Mouse (Mus musculus): ENCODE results near the gene Pnmal2.

Pnmal2 gene

DNA sequence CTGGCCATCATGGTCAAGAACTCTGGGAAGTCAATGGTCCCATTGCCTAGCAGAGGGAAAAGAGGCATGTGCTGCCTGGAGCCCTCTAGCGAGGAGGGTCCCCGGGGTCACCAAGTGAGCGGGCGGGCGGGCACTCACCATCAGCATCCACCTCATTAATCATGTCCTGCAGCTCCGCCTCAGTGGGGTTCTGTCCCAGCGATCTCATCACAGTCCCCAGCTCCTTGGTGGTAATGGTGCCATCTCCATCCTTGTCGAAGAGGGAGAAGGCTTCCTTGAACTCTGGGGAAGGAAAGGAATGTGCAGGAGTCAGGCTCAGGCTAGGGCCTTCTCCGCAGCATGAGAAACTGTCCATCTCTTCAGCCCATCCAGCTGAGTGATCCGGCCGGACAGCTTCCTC lies 27.0 kb upstream of the Pnmal2 start:
- CTCF ChIA-PET: no interaction called here

DNA sequence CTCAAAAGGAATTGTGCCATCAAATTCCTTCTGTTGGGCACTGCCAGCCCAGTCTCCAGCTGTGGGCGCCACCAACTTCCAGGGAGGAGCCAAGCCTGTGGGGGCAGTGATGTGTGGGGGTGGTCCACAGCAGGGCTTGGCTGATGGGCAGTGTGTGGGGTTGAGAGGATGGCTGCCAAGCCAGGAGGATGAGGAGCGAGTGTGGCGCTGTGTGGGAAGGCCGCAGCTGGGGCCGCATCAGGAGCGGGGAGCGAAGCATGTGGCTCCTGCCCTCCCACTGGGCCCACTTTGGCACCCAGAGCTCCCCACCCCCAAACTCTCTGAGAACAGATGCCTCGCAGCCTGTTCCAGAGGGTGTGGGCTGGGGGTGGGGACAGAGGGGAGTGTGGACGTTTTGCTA lies 26.5 kb upstream of the Pnmal2 start:
- CTCF ChIA-PET: no interaction called here

DNA sequence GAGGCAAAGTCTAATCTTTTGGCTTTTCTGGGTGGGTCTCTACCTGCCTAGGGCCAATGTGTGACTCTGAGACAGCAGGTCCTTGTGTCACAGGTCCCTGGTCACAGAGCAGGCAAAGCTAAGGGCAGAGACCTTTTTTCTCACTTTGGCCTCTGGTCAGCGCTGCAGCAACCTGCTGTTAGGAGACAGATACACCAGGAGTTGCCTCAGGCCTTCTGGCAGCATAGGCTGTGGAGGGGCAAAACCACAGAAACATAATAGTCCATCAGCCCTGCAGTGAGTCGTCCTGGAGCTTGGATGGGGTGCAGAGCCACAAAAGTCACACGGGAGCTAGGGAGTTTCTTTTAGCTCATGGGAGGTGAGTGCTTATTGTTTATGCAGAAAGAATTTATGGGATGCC lies 25.8 kb upstream of the Pnmal2 start:
- CTCF ChIA-PET: interaction anchor here (0.6 to 1.0 kb wide), 2 partner anchors 13 to 24 kb away, joined by 3 read pairs; no protein-coding TSS in a partner anchor

DNA sequence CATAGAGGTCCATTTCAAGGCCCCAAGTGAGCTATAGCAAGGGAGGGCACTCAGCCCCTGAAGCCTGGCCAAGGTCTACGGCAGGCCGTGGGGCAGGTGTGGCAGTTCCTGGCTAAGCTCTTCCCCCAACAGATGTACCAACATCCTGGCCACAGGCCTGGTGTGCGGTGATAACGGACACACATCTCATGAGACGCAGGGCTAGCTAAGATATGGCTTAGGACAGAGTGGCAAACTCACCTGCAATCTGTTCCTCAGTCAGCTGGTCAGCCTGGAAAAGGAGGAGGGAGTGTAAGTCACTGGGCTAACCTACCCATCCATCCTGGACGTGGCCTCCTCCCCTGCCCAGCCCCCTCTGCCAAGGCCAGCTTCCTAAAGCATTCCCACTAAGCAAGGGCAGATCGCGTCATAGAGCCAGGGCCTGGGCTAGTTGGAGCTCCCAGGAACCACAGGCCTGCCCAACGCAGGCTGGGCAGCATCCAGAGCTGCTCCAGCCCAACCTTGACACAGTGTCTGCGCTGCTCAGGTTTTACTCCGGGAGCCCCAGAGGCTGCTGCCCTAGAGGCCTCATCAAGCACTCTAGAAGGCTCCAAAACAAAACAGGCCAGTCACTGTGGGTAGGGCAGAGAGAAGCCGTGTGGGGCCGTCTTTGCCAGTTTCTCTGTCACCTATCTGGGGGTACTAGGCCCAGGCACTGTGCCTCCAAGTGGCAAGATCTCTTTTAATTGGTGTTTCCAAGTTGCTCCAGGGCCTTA lies 24.9 kb upstream of the Pnmal2 start:
- CTCF ChIA-PET: interaction anchor here (0.6 to 1.0 kb wide), 3 partner anchors 7 to 25 kb away, joined by 3 to 10 read pairs (median 3); no protein-coding TSS in a partner anchor

GRCm38 (mm10) chr7:16920150-16920579 lies 24.3 kb upstream of the Pnmal2 start:
- CTCF ChIA-PET: interaction anchor here (0.7 kb wide), 1 partner anchor 8 kb away, joined by 10 read pairs; no protein-coding TSS in a partner anchor

- CTCF ChIA-PET: no interaction called here
Measured at GRCm38 (mm10) chr7:16920818-16921791, 23.4 kb upstream of the Pnmal2 start.

- CTCF ChIA-PET: no interaction called here
Measured at GRCm38 (mm10) chr7:16921881-16922335, 22.6 kb upstream of the Pnmal2 start.

DNA sequence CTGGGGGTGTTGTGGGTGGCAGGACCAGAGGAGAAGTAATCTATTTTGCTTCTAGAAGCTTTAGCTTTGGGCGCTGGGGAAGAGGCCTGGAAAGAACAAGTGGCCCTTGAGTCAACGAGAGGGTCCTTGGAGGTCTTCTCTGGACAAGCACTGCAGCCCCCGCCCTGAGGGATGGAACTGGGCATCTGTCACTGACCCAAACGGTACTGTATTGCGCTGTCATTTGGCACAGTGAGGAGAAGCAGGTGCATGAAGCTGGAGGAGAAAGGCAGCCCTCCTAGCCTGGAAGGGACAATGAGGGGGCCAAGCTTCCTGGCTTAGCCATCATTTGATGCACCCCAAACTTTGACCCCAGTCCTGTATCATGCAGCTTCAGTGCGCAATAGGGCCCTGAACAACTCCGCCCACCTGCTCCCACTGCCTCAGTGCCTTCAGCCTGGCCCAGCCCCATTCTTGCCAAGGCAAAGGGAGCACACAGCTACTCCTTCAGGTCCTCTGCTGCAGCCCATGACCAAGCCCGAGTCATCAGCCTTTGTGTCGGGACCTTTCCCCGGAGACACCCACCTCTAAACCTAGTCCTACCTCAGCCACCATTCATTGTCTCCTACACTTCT lies 22.0 kb upstream of the Pnmal2 start:
- CTCF ChIA-PET: no interaction called here

- CTCF ChIA-PET: interaction anchor here (0.9 kb wide), 1 partner anchor 105 kb away, joined by 3 read pairs; no protein-coding TSS in a partner anchor
Measured at GRCm38 (mm10) chr7:16923283-16924036, 21.0 kb upstream of the Pnmal2 start.

DNA sequence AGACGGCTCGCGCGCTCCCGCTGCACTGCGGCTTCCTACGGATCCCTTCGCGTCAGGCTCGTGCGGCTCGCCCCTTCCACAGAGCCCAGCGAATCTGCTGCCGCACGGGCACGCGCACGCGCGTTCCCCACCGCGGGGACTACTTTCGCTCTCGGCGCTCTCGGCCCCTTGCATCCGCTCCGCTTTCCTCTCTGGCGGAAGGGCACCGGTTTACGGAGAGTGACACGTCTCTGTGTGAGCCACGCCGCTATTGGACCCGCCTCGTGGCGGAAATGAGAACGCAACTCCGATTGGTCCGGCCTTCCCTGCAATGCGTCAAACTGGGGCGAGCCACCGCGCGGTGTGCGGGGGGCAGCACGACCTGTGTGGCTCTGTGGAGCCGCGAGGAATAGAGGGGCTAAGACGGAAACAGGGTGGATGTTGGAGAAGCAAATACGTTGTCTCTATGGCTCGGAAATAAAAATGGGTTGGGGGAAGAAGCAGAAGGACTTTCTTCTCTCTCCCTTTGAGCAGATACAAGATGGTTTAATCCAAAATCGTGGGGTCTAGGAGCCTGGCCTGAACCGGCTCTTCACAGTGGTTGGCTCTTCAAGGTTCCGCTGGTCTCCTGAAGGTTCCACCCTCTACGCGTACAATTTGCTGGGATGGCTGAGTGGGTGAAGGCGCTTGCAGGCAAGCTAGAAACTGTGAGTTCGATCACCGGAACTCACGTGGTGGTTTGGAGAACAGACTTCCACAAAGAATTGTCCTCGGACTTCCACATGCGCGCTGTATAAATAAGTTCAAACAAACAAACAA lies 20.2 kb upstream of the Pnmal2 start, which contains the start of gene Calm3:
TSS of gene Calm3 (minus strand) at position 78 of the 798 bp plus-strand sequence.
- CTCF ChIA-PET: interaction anchor here (0.9 kb wide), 1 partner anchor 106 kb away, joined by 3 read pairs; no protein-coding TSS in a partner anchor

GRCm38 (mm10) chr7:16928341-16928740 lies 16.1 kb upstream of the Pnmal2 start:
- CTCF ChIA-PET: no interaction called here

DNA sequence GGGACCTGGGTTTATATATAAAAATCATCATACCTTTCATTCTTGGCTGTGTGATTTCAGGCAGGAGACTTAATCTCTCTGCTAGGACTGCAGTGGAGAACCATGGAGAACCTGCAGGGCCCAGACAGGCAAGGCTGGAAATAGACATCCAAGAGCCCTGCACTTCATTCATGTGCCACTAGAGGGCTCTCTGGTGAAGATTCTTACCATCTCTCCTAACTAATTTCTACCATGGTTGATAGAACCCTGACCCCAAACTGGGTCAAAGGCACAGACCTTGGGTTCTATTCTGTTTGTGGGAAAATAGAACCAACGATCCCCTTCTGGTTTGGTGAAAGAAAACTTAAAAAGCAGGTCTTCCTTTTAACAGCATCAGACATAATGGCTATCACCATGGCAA lies 13.6 kb upstream of the Pnmal2 start:
- CTCF ChIA-PET: interaction anchor here (0.5 to 1.5 kb wide), 2 partner anchors 12 to 50 kb away, joined by 3 to 4 read pairs; no protein-coding TSS in a partner anchor

GRCm38 (mm10) chr7:16931968-16932627 lies 12.4 kb upstream of the Pnmal2 start:
- CTCF ChIA-PET: interaction anchor here (1.5 kb wide), 1 partner anchor 49 kb away, joined by 4 read pairs; no protein-coding TSS in a partner anchor

DNA sequence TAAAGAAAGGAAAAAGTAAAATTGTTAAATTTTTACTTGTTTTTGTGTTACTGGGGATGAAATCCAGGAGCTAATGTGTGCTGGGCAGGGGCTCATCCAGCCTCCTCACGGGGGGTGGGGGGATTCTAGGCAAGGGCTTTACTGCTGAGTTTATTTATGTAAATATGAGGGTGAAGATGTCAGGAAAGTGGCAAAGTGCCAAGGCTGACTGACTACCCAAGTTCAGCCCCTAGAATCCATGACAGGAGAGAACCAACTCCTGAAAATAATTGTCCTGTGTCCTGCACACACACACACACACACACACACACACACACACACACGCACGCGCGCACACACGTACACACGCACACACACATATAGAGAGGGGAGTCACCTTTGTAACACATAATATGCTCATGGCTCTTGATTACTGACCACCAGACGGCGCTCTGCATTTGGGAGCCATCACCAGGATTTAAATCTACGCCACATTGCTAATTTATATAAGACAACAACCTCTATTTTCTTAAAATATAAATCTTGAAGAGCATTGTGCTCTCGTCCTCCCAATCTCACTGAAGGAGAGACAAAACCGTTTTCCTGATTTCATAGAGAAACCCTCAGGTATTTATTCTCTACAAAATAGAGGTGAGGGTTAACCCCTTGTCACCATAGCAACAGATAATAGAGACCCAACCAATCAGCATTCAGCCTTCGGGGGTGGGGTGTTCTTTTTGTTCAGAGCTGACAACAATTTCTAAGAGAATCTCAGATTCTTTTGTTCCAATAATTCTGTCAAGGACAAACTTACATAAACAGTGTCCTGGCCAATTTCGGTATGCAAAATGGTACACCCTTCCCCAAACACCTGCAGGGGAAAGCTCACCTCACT lies 11.5 kb upstream of the Pnmal2 start:
- CTCF ChIA-PET: interaction anchor here (0.6 to 1.1 kb wide), 2 partner anchors 68 to 1315 kb away, joined by 3 to 4 read pairs; no protein-coding TSS in a partner anchor

GRCm38 (mm10) chr7:16937312-16937711 lies 7.2 kb upstream of the Pnmal2 start:
- CTCF ChIA-PET: no interaction called here

DNA sequence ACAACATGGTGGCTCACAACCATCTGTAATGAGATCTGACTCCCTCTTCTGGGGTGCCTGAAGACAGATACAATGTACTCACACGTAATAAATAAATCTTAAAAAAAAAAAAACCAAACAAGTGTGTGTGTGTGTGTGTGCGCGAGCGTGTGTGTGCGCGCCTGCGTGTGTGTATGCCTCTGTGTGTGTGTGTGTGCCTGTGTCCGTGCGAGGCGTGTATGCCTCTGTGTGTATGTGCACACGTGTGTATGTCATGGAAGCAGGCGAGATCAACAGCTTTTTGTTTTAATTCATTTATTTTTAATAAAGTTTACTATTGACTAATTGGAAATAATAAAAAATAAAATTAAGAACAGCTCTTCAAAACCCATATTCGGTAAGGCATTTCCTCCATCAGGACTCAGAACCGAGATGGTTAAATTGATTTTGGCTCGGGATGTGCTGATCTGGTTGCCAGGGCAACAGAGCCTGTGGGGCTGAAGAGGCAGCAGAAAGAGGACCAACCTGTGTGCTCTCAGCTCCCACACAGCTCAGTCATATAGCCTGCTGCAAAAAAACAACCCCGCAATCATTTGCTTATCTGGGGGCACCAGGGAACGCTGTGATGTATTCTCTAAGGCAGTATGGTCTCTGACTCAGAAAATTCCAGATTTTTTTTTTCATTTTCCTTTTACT lies 6.2 kb upstream of the Pnmal2 start:
- CTCF ChIA-PET: interaction anchor here (0.6 kb wide), 1 partner anchor 207 kb away, joined by 3 read pairs; no protein-coding TSS in a partner anchor

- CTCF ChIA-PET: interaction anchor here (0.7 kb wide), 1 partner anchor 59 kb away, joined by 4 read pairs; no protein-coding TSS in a partner anchor
Measured at GRCm38 (mm10) chr7:16940292-16940691, 4.2 kb upstream of the Pnmal2 start.

DNA sequence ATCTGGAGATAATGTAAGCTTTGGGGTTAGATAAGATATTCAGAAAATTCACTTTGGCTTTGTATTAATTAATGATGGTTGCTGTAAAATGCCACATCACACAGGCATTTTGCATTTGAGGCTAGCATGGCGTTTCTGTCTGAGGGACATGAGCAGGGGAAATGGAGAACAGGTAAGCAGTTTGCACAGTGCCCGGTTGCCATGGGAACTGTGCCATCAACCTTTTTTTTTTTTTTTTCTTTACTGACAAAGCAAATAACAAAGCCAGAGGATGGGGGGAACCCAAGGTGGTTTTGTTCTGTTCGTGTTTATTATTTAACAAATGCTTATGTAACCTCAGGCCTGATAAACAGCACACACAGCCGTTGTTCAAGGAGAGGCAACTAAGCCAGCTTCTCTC lies 1.6 kb upstream of the Pnmal2 start:
- CTCF ChIA-PET: no interaction called here

Measured in spleen, embryonic (tissue).